Mouse (Mus musculus) kidney, postnatal 0 days (tissue): ENCODE data around the gene Bahd1. TPM values are rescaled to one million over a fixed set of nuclear protein-coding genes. Genes with fewer than 3 reads are reported as not detected.

Source experiments
- ATAC-seq: fragments of 200-750 bp; cut with Nextera tagmentation; replicated peaks from 2 replicates; pipeline ENCODE4 v1.8.0; 2017; ENCODE audit warnings: low read depth, moderate number of reproducible peaks, moderate TSS enrichment, moderate library complexity; ENCODE audit not compliant: low FRiP score
- DNase-seq: peaks from one replicate; pipeline ENCODE4 v3.0.0-alpha.2; 2016; ENCODE audit warnings: low spot score
- H3K27ac ChIP-seq: fragments of 300-500 bp; sonication (generic); 2 replicates; pipeline ENCODE4 v1.5.1; 2014; ENCODE audit warnings: mild to moderate bottlenecking
- H3K27me3 ChIP-seq: fragments of 300-500 bp; sonication (generic); 2 replicates; pipeline ENCODE4 v1.6.1; 2014; ENCODE audit warnings: low read length, mixed read lengths; ENCODE audit not compliant: insufficient read depth
- H3K36me3 ChIP-seq: fragments of 300-500 bp; sonication (generic); 2 replicates; pipeline ENCODE4 v1.6.1; 2014; ENCODE audit warnings: low read length, mixed read lengths; ENCODE audit not compliant: insufficient read depth
- H3K4me1 ChIP-seq: fragments of 300-500 bp; sonication (generic); replicated peaks from 2 replicates; pipeline ENCODE4 v1.6.1; 2014; ENCODE audit warnings: antibody characterized with exemption, low read length, mixed read lengths; ENCODE audit not compliant: insufficient read depth
- H3K4me2 ChIP-seq: fragments of 300-500 bp; sonication (generic); 2 replicates; pipeline ENCODE4 v1.6.1; 2014; ENCODE audit warnings: mild to moderate bottlenecking, low read length, moderate library complexity, mixed read lengths
- H3K4me3 ChIP-seq: fragments of 300-500 bp; sonication (generic); replicated peaks from 2 replicates; pipeline ENCODE4 v1.5.1; 2014; ENCODE audit warnings: low read depth, low read length
- H3K9ac ChIP-seq: fragments of 300-500 bp; sonication (generic); 2 replicates; pipeline ENCODE4 v1.6.1; 2014; ENCODE audit warnings: low read depth, low read length
- H3K9me3 ChIP-seq: fragments of 300-500 bp; sonication (generic); replicated peaks from 2 replicates; pipeline ENCODE4 v1.6.1; 2016; ENCODE audit warnings: low read length, inconsistent platforms, mixed read lengths
- CTCF ChIP-seq: IDR thresholded peaks from 2 replicates; pipeline ENCODE4 v1.5.1; 2016; ENCODE audit warnings: antibody characterized with exemption, low read depth, mild to moderate bottlenecking, moderate library complexity
- WGBS: fragments of 180-500 bp; shearing (Covaris S2); extraction: QIAGEN DNeasy Blood & Tissue Kit; methylation state at CpG from one replicate; pipeline ENCODE4 v1.1.7; 2014; 5-methylcytosine and 5-hydroxymethylcytosine counted together
- polyA plus RNA-seq: library from polyadenylated mRNA; unstranded; fragments of >200 nt; fragmentation: Nextera tagmentation; extraction: Ambion mirVana; gene quantifications from 2 replicates; pipeline ENCODE4 v1.2.1, GENCODE M21; 2015

Bahd1 gene
- polyA plus RNA-seq, 1 experiment from 2014 or later, result 3.3 TPM

- Histone ChIP-seq H3K4me3 (no peak overlapping the region), H3K36me3 (0 out of 2 replicates have a peak, but pooled peaks cover 5% of the 10 kb centered on the region), H3K4me1 (no peaks in the 10 kb centered on the region), H3K9me3 (no peaks in the 10 kb centered on the region), H3K4me2 (peak overlapping the region; percentile 46), H3K27ac (no peak overlapping the region), H3K27me3 (no peaks in the 10 kb centered on the region; the same call in 1 of the 2 replicates), H3K9ac (no peak overlapping the region)
- DNase-seq, result peak; percentile 90
- WGBS, result 3% methylated on average over 32 of the region's 32 CpGs
- peak; percentile 72 for ATAC-seq
- peak; percentile 99 for TF ChIP-seq CTCF
Observed at GRCm38 (mm10) chr2:118882840-118883679, 17.1 kb upstream of the Bahd1 start.

GRCm38 (mm10) chr2:118887440-118887839 is 12.7 kb upstream of the Bahd1 start:
- TF ChIP-seq CTCF, result no peak
- ATAC-seq (no peak), DNase-seq (no peak)
- no peak overlapping the region for H3K4me3 ChIP-seq
- 67% methylated on average over 13 of the region's 13 CpGs for WGBS
- no peak overlapping the region for H3K9ac ChIP-seq
- no peaks in the 10 kb centered on the region for H3K4me1 ChIP-seq
- peaks cover 5% of the 10 kb centered on the region; the same call in 1 of the 2 replicates for H3K27me3 ChIP-seq
- H3K9me3 ChIP-seq, result no peaks in the 10 kb centered on the region
- no peaks in the 10 kb centered on the region for H3K36me3 ChIP-seq
- H3K4me2 ChIP-seq, result no peak overlapping the region
- H3K27ac ChIP-seq, result no peak overlapping the region

- Histone ChIP-seq H3K27me3 (peaks cover 5% of the 10 kb centered on the region; the same call in 1 of the 2 replicates), H3K4me3 (no peak overlapping the region), H3K9me3 (no peaks in the 10 kb centered on the region), H3K4me2 (no peak overlapping the region), H3K4me1 (no peaks in the 10 kb centered on the region), H3K9ac (no peak overlapping the region), H3K36me3 (no peaks in the 10 kb centered on the region), H3K27ac (no peak overlapping the region)
- TF ChIP-seq CTCF, result no peak
- no peak; the same call in 1 of the 2 replicates for ATAC-seq
- WGBS, result 27% methylated on average over 14 of the region's 14 CpGs
- peak; percentile 21 for DNase-seq
Observed at GRCm38 (mm10) chr2:118887845-118888548, 12.2 kb upstream of the Bahd1 start.

- Histone ChIP-seq H3K4me2 (no peak overlapping the region), H3K27ac (no peak overlapping the region), H3K27me3 (peaks cover 18% of the 10 kb centered on the region), H3K4me3 (no peak overlapping the region), H3K9ac (no peak overlapping the region), H3K4me1 (no peaks in the 10 kb centered on the region), H3K9me3 (no peaks in the 10 kb centered on the region), H3K36me3 (no peaks in the 10 kb centered on the region)
- TF ChIP-seq CTCF, result no peak
- ATAC-seq (no peak), DNase-seq (no peak)
- WGBS, result 77% methylated on average over 4 of the region's 4 CpGs
Observed at GRCm38 (mm10) chr2:118891173-118891572, 9.0 kb upstream of the Bahd1 start.

GRCm38 (mm10) chr2:118895990-118896913 is 3.9 kb upstream of the Bahd1 start:
- ATAC-seq (no peak), DNase-seq (peak; percentile 37)
- H3K4me2 ChIP-seq, result peak overlapping the region; percentile 78
- H3K27me3 ChIP-seq, result peaks cover 53% of the 10 kb centered on the region
- H3K9me3 ChIP-seq, result no peaks in the 10 kb centered on the region
- H3K4me1 ChIP-seq, result peaks cover 9% of the 10 kb centered on the region; the same call in 1 of the 2 replicates
- 2% methylated on average over 38 of the region's 38 CpGs for WGBS
- peak overlapping the region; percentile 42 for H3K4me3 ChIP-seq
- no peaks in the 10 kb centered on the region for H3K36me3 ChIP-seq
- H3K27ac ChIP-seq, result no peak overlapping the region
- peak overlapping the region; percentile 52; the same call in 1 of the 2 replicates for H3K9ac ChIP-seq
- no peak for TF ChIP-seq CTCF
